Mouse (Mus musculus) embryonic facial prominence, embryonic 14.5 days (tissue): Measurements from ENCODE around the gene Trpm5. TPM values are rescaled to one million over a fixed set of nuclear protein-coding genes. Genes with fewer than 3 reads are reported as not detected.

ENCODE experiments used
- ATAC-seq: fragments of 200-750 bp; cut with Nextera tagmentation; 2 replicates; pipeline ENCODE4 v1.8.0; 2017; ENCODE audit warnings: low read depth, moderate number of reproducible peaks, moderate TSS enrichment
- DNase-seq: peaks from one replicate; pipeline ENCODE4 v3.0.0-alpha.2; 2015; ENCODE audit warnings: low spot score
- H3K27ac ChIP-seq: fragments of 300-500 bp; sonication (generic); replicated peaks from 2 replicates; pipeline ENCODE4 v1.5.1; 2014; ENCODE audit warnings: low read depth, mild to moderate bottlenecking, low read length, moderate library complexity
- H3K27me3 ChIP-seq: fragments of 300-500 bp; sonication (generic); replicated peaks from 2 replicates; pipeline ENCODE4 v1.6.1; 2014; ENCODE audit warnings: low read length; ENCODE audit not compliant: control insufficient read depth, insufficient read depth
- H3K36me3 ChIP-seq: fragments of 300-500 bp; sonication (generic); 2 replicates; pipeline ENCODE4 v1.6.1; 2014; ENCODE audit warnings: low read length, mixed read lengths; ENCODE audit not compliant: control insufficient read depth, insufficient read depth
- H3K4me1 ChIP-seq: fragments of 300-500 bp; sonication (generic); 2 replicates; pipeline ENCODE4 v1.6.1; 2014; ENCODE audit warnings: antibody characterized with exemption, low read length; ENCODE audit not compliant: control insufficient read depth, insufficient read depth
- H3K4me2 ChIP-seq: fragments of 300-500 bp; sonication (generic); 2 replicates; pipeline ENCODE4 v1.6.1; 2014; ENCODE audit warnings: low read depth, mild to moderate bottlenecking, low read length, moderate library complexity, mixed read lengths
- H3K4me3 ChIP-seq: fragments of 300-500 bp; sonication (generic); 2 replicates; pipeline ENCODE4 v1.5.1; 2014; ENCODE audit warnings: low read depth, mild to moderate bottlenecking, low read length
- H3K9ac ChIP-seq: fragments of 300-500 bp; sonication (generic); 2 replicates; pipeline ENCODE4 v1.6.1; 2014; ENCODE audit warnings: low read depth, mild to moderate bottlenecking, low read length, moderate library complexity, mixed read lengths
- H3K9me3 ChIP-seq: fragments of 300-500 bp; sonication (generic); 2 replicates; pipeline ENCODE4 v1.6.1; 2016; ENCODE audit warnings: low read length; ENCODE audit not compliant: control insufficient read depth
- WGBS: fragments of 180-500 bp; shearing (Covaris S2); extraction: QIAGEN DNeasy Blood & Tissue Kit; methylation state at CpG from one replicate; pipeline ENCODE4 v1.1.7; 2014; 5-methylcytosine and 5-hydroxymethylcytosine counted together
- polyA plus RNA-seq: library from polyadenylated mRNA; unstranded; fragments of >200 nt; fragmentation: Nextera tagmentation; extraction: Ambion mirVana; gene quantifications from 2 replicates; pipeline ENCODE4 v1.2.1, GENCODE M21; 2014

Gene Trpm5
- polyA plus RNA-seq, 1 experiment from 2014 or later: 14.7 TPM

DNA sequence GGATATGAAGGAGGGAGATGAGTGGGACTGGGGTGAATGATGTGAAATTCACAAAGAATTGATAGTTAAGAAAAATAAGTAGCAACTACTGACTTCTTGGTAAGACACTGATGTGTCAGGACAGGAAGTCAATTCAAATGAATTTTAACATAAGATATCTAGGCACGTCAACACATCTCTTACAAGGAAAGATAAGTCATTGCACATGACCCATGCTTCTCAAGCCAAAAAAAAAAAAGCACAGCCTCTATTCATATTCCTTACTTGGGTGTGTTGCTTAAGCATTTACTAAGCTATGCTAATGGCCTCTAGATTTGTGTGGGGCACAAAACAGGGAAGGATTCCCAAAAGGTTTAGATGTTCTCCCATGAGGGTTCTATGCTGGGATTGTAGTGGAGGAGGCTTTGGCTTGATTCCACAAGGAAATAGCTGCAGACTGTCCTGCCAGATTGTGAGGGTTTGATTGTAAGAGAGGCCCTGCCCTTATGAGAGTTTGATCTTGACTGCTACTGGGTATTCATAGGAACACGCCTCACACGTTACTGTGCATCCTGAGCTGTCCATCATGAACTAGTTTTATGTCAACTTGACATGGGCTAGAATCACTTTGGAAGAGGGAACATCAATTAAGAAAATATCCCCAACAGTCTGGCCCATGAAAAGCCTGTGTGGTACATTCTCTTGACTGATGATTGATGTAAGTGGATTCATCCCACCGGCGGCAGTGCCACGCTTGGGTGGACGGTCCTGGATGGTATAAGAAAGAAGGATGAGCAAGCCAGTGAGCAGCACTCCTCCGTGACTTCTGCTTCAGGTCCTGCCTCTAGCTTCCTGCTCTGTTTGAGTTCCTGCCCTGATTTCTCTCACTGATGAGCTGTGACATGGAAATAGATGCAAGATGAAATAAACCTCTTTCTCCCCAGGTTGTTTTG, 59.7 kb downstream of the Trpm5 start:
- DNase-seq (no peak), ATAC-seq (no peak)
- no peak overlapping the region for H3K4me3 ChIP-seq
- peaks cover 21% of the 10 kb centered on the region; the same call in 1 of the 2 replicates for H3K36me3 ChIP-seq
- H3K4me2 ChIP-seq: no peak overlapping the region
- WGBS: 94% methylated on average over 8 of the region's 8 CpGs
- no peaks in the 10 kb centered on the region for H3K4me1 ChIP-seq
- H3K27ac ChIP-seq: no peak overlapping the region
- no peak overlapping the region for H3K9ac ChIP-seq
- H3K27me3 ChIP-seq: no peaks in the 10 kb centered on the region
- H3K9me3 ChIP-seq: no peaks in the 10 kb centered on the region

DNA sequence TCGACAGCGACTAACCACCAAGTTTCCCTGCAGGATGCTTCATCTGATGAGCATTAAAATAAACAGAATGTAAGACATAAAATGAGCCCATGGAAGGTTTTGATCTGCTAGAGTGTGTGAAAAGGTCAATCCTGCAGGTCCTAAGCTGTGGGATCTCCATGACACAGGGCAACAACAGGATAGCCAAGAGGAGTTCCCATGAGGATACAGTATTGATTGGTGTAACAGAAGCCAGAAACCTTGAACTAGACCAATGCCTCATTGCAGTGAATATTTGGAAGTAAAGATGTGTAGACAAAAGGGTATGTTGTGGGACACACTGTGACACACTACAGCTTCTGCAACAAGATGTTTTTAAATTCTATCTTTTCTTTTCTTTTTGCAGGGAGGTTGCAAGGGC, 60.3 kb downstream of the Trpm5 start:
- Histone ChIP-seq H3K27ac (no peak overlapping the region), H3K36me3 (peaks cover 21% of the 10 kb centered on the region; the same call in 1 of the 2 replicates), H3K4me2 (no peak overlapping the region), H3K9ac (no peak overlapping the region), H3K9me3 (no peaks in the 10 kb centered on the region), H3K4me3 (no peak overlapping the region), H3K4me1 (no peaks in the 10 kb centered on the region), H3K27me3 (no peaks in the 10 kb centered on the region)
- 87% methylated on average over 2 of the region's 2 CpGs for WGBS
- no peak for DNase-seq
- no peak for ATAC-seq

DNA sequence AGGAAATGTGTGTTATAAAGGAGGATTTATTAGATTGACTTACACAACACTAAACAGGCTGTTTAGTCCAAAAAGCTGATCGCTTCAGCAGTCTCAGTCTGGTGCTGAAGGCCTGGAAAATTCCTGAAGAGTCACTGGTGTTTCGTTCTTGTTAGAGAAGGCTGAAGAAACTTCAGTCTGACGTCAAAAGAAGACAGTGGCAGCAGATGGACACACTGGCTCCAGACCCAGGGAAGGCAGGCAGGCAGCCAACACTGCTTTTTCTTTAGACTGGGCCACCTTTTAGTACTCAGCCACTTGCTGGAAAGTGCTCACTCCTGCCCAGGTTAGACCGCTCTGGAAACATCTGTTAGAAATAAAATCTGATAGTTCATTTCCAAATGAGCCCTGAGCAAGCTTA, 60.9 kb downstream of the Trpm5 start:
- H3K4me3 ChIP-seq: no peak overlapping the region
- peaks cover 21% of the 10 kb centered on the region; the same call in 1 of the 2 replicates for H3K36me3 ChIP-seq
- no peak overlapping the region for H3K9ac ChIP-seq
- H3K4me1 ChIP-seq: no peaks in the 10 kb centered on the region
- no peak for DNase-seq
- no peak overlapping the region for H3K4me2 ChIP-seq
- H3K9me3 ChIP-seq: no peaks in the 10 kb centered on the region
- WGBS: 82% methylated on average over 4 of the region's 4 CpGs
- H3K27me3 ChIP-seq: no peaks in the 10 kb centered on the region
- ATAC-seq: no peak
- H3K27ac ChIP-seq: no peak overlapping the region

DNA sequence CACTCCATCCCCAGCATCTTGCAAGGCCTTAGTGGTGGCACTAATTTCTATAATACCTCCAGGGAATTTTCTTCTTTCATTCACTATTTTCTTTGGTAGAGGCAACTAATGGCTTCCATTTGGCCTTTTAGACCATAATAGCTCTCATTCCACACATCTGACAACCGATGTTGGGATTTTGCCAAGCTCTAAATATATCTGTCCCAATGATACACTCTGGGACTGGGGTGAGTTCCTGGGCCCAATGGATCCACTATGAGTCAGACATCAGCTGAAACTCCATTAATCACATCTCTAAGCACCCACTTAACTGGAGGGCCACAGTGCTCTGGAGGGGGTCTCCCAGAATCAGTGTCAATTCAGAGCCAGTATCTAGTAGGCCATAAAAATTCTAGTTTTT, 62.6 kb downstream of the Trpm5 start:
- Histone ChIP-seq H3K4me3 (no peak overlapping the region), H3K4me1 (no peaks in the 10 kb centered on the region), H3K36me3 (peaks cover 21% of the 10 kb centered on the region; the same call in 1 of the 2 replicates), H3K27ac (no peak overlapping the region), H3K27me3 (no peaks in the 10 kb centered on the region), H3K9ac (no peak overlapping the region), H3K9me3 (no peaks in the 10 kb centered on the region), H3K4me2 (no peak overlapping the region)
- DNase-seq: no peak
- no peak for ATAC-seq
- 78% methylated on average over 1 of the region's 1 CpGs for WGBS

DNA sequence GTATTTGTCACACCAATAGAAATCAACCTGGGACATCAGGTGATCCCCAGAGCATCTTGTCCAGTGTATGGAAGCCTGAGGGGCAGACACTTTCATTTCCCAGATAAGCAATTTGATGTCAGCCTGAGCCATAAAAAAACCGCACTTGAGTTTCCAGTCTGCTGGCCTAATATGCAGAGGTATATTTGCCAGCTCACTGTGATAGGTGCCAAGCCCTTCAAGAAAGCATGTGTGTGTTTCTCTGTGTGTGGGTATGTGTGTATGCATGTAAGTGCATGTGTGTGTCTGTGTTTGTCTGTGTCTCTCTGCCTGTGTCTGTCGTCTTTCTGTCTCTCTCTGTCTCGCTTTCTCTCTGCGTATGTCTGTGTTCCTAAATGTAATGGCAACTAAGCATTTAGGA, 67.2 kb downstream of the Trpm5 start:
- Histone ChIP-seq H3K4me2 (no peak overlapping the region), H3K9ac (no peak overlapping the region), H3K4me1 (no peaks in the 10 kb centered on the region), H3K27me3 (no peaks in the 10 kb centered on the region), H3K27ac (no peak overlapping the region), H3K9me3 (no peaks in the 10 kb centered on the region), H3K4me3 (no peak overlapping the region), H3K36me3 (peaks cover 16% of the 10 kb centered on the region)
- no peak for ATAC-seq
- WGBS: 80% methylated on average over 4 of the region's 4 CpGs
- no peak for DNase-seq

DNA sequence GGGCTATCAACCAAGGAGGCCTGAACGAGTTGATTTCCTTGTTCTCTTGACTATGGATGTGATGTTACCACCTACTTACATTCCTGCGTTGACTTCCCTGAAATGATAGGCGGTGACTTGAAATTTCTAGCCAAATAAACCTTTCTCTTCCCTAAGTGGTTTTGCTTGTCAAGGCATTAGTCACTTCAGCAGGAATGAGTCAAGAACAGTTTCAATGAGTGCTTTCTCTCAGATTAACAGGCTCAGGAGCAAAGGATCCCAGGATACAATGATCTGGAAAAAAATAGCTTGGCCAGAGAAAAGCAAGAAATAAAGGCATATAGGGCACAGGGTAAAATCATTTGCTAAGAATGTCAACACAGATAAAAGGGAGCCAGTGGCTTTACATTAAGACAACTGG, 68.9 kb downstream of the Trpm5 start:
- ATAC-seq (no peak), DNase-seq (no peak)
- Histone ChIP-seq H3K4me3 (no peak overlapping the region), H3K27ac (no peak overlapping the region), H3K4me2 (no peak overlapping the region), H3K9me3 (no peaks in the 10 kb centered on the region), H3K36me3 (peaks cover 11% of the 10 kb centered on the region), H3K9ac (no peak overlapping the region), H3K4me1 (no peaks in the 10 kb centered on the region), H3K27me3 (no peaks in the 10 kb centered on the region)
- WGBS: 86% methylated on average over 3 of the region's 3 CpGs

DNA sequence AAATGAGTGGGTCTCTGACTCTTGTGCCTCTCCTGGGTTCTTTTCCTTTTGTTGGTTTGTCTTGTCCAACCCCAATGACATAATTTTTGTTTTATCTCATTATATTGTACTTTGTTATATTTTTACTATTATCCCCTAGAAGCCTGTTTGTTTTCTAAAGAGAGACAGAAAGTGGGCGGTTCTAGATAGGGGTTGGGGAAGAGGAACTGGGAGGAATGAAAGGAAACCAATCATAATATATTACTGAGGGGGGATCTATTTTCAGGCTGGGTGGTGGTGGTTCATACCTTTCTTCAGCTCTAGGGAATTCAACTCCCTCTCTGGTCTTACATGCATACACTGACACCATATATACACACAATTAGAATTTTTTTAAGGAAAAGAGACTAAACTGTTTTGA, 70.1 kb downstream of the Trpm5 start:
- ATAC-seq (no peak), DNase-seq (no peak)
- no peak overlapping the region for H3K4me2 ChIP-seq
- H3K4me3 ChIP-seq: no peak overlapping the region
- H3K9ac ChIP-seq: no peak overlapping the region
- 86% methylated on average over 1 of the region's 1 CpGs for WGBS
- peaks cover 8% of the 10 kb centered on the region; the same call in 1 of the 2 replicates for H3K36me3 ChIP-seq
- no peaks in the 10 kb centered on the region for H3K4me1 ChIP-seq
- H3K9me3 ChIP-seq: no peaks in the 10 kb centered on the region
- H3K27me3 ChIP-seq: no peaks in the 10 kb centered on the region
- no peak overlapping the region for H3K27ac ChIP-seq

DNA sequence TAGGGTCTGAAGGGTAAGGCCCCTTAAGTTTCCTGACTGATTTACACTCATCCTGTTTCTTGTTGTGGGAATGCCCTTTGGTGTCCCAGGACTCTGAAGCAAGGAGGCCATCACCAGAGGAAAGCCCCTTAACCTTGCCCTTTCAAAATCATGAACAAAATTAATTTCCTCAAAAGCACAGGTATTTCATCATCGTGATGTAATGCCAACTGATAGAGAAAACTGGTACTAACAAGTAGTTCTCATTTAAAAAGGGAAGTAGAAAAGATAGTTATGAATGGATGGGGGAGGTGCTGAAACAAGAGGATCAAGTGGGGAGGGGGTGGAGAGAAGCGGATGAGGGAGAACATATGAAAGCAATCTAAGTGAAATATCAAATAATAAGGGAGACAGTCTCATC, 70.9 kb downstream of the Trpm5 start:
- WGBS: 89% methylated on average over 2 of the region's 2 CpGs
- H3K4me3 ChIP-seq: no peak overlapping the region
- no peak for DNase-seq
- H3K36me3 ChIP-seq: peaks cover 8% of the 10 kb centered on the region; the same call in 1 of the 2 replicates
- no peaks in the 10 kb centered on the region for H3K4me1 ChIP-seq
- ATAC-seq: no peak
- H3K9me3 ChIP-seq: no peaks in the 10 kb centered on the region
- no peak overlapping the region for H3K27ac ChIP-seq
- no peak overlapping the region for H3K4me2 ChIP-seq
- H3K9ac ChIP-seq: no peak overlapping the region
- no peaks in the 10 kb centered on the region for H3K27me3 ChIP-seq
